Mouse (Mus musculus) forebrain, embryonic 13.5 days (tissue): Measurements from ENCODE around the gene Egfem1. TPM values are rescaled to one million over a fixed set of nuclear protein-coding genes. Genes with fewer than 3 reads are reported as not detected.

Experiments used
- microRNA counts: library from miRNA; unstranded; fragments of <30 nt; microRNA quantifications from one replicate; lab custom pipeline; 2016
- microRNA-seq: library from miRNA; unstranded; fragments of <30 nt; microRNA quantifications from one replicate; pipeline ENCODE4, GENCODE M21; 2016
- polyA plus RNA-seq: library from polyadenylated mRNA; unstranded; fragments of >200 nt; fragmentation: Nextera tagmentation; extraction: Ambion mirVana; gene quantifications from 2 replicates; pipeline ENCODE4 v1.2.1, GENCODE M21; 2015

The Egfem1 gene
- polyA plus RNA-seq, 1 experiment from 2014 or later, result 5.2 TPM

MicroRNAs within 50 kb of the gene (microRNA counts, 519-probe panel; counts per million panel counts)
- microRNA mmu-miR-551b (lab: Ali Mortazavi, UCI), result 2,800 counts per million, percentile 64 among the panel's probes with 10 or more counts

Small RNAs within 50 kb of the gene (microRNA-seq; reads per million reads assigned to microRNA genes)
- gene Mir21b, result not detected
- 34.9 reads per million, percentile 37 among the genes with 10 or more reads in this experiment for gene Mir551b

Other genes with a start within 250 kb of the Egfem1 start
- gene Gm1527, start 189.4 kb upstream of the Egfem1 start, polyA plus RNA-seq, result not detected in 2 replicates